Mouse (Mus musculus): ENCODE data around the gene Ssc4d. TPM values are rescaled to one million over a fixed set of nuclear protein-coding genes. Genes with fewer than 3 reads are reported as not detected.

Gene Ssc4d
- polyA plus RNA-seq, 1 experiment from 2014 or later, result 1.7 TPM

DNA sequence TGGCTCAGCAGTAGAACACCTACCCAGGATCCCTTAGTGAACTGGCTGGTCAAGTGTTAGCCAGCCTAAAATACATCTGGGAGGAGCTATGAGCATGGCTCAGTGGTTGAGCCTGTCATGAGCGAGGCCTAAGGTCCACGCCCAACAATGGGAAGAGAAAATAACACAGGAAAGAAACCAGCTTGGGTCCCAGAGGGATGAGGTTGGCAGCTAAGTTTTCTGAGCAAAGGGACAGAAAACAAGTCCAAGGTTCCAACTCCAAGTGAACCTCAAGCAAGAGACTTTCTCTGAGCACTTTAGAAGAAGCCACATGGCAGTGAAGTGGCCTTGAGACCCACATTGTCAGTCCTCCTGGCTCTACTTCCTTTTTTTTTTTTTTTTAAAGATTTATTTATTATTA lies 22.7 kb downstream of the Ssc4d start:
- 94% methylated on average over 2 of the region's 2 CpGs for WGBS
- Histone ChIP-seq H3K36me3 (no peaks in the 10 kb centered on the region), H3K4me3 (no peak overlapping the region), H3K4me1 (peaks cover 2% of the 10 kb centered on the region; the same call in 1 of the 2 replicates), H3K27me3 (ENCODE audit: low read depth, poor library complexity, severe bottlenecking) (no peaks in the 10 kb centered on the region), H3K27ac (replicated peaks) (no peak overlapping the region), H3K9me3 (replicated peaks) (no peaks in the 10 kb centered on the region)
- DNase-seq (ENCODE audit: low spot score), result no peak

DNA sequence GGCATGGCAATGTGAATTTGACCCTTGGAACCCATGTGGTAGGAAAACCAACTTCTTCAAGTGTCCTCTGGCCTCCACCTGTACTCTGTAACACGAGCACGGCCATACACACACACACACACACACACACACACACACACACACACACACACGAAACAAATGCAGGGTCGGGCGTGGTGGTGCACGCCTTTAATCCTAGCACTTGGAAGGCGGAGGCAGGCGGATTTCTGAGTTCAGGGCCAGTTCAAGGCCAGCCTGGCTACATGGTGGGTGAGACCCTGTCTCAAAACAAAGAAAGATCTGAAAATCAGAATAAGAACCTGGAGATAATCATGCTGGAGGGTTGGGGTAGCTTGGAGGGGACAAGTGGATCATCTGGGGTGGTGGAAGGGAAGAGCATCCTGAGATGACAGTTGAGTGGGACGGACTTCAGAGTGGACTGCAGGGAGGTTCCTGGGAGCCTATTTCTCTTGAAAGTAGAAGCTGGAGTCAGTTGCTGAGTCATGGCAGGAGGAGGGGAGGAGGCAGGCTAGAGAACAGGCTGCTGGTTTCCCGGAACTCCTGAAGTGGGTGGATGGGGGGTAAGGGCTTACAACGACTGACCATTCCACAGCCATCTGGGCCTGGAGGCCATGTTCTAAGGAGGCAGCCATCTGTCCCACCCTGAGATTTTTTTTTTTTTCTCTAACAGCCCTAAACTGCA lies 23.5 kb downstream of the Ssc4d start:
- Histone ChIP-seq H3K4me1 (peaks cover 9% of the 10 kb centered on the region), H3K27me3 (ENCODE audit: low read depth, poor library complexity, severe bottlenecking) (no peaks in the 10 kb centered on the region), H3K27ac (replicated peaks) (no peak overlapping the region), H3K9me3 (replicated peaks) (no peaks in the 10 kb centered on the region), H3K4me3 (no peak overlapping the region), H3K36me3 (no peaks in the 10 kb centered on the region)
- DNase-seq (ENCODE audit: low spot score), result no peak
- 87% methylated on average over 11 of the region's 11 CpGs for WGBS

DNA sequence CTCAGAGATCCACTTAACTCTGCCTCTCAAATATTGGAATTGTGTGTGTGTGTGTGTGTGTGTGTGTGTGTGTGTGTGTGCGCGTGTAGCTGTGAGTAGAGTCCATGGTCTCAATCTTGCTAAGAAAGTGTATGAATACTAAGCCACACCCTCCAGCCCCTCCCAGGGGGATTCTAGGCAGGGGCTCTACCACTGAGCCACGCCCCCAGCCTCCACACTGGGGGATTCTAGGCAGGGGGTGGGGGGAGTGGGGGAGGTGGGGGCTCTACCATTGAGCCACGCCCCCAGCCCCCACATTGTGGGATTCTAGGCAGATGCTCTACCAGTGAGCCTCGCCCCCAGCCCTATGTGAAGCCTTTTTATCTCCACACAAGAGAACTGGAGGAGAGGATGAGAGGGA lies 27.7 kb downstream of the Ssc4d start:
- no peak overlapping the region for H3K4me3 ChIP-seq
- WGBS, result 84% methylated on average over 5 of the region's 5 CpGs
- peaks cover 11% of the 10 kb centered on the region for H3K4me1 ChIP-seq
- no peaks in the 10 kb centered on the region for H3K36me3 ChIP-seq
- no peak for DNase-seq (ENCODE audit: low spot score)
- no peak overlapping the region for H3K27ac ChIP-seq (replicated peaks)
- no peaks in the 10 kb centered on the region for H3K9me3 ChIP-seq (replicated peaks)
- H3K27me3 ChIP-seq (ENCODE audit: low read depth, poor library complexity, severe bottlenecking), result no peaks in the 10 kb centered on the region

DNA sequence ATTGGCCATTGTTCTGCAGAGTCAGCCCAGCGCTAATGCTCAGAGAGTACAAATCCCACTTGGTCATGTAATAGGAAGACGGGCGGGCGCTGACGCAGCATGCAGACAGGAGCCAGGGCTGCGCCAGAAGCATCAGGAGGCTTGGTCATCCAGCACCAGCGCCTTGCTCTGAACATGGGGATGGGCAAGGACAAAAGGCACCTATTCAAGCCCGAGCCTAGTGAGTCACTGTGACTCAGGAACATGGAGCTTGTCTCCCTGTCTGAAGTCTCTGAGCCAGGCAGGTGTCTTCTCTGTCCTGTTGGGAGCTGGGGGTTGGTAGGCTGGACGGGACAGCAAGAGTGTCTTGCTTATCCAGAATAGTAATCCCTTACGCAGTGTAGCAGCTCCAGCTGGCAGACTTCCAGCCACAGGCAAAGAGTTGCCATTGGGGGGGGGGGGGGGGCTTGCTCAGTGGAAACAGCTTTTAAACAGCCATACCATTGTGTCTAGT lies 28.4 kb downstream of the Ssc4d start:
- 0 out of 2 replicates have a peak overlapping the region, but pooled peaks have one; percentile 23 for H3K27ac ChIP-seq (replicated peaks)
- H3K27me3 ChIP-seq (ENCODE audit: low read depth, poor library complexity, severe bottlenecking), result no peaks in the 10 kb centered on the region
- no peak for DNase-seq (ENCODE audit: low spot score)
- no peak overlapping the region for H3K4me3 ChIP-seq
- WGBS, result 73% methylated on average over 10 of the region's 10 CpGs
- peaks cover 11% of the 10 kb centered on the region for H3K4me1 ChIP-seq
- no peaks in the 10 kb centered on the region for H3K36me3 ChIP-seq
- H3K9me3 ChIP-seq (replicated peaks), result no peaks in the 10 kb centered on the region

DNA sequence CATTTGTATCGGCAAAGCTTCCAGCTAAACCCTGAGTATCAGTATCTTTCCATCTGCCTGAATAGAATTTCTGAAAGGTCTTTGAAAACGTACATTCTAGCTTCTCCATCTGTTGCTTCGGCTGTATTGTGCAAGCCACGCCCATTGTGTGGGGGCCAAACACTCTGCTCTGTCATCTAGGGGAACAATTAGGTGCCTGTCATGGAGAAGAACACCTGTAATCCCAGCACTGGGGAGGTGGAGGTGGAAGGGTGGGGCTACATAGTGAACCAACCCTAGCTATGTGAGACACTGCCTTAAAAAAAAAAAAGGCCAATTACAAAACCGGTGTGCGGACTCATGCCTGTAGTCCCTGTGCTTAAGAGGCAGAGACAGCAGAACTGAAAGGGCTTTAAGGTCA lies 31.6 kb downstream of the Ssc4d start:
- 83% methylated on average over 6 of the region's 6 CpGs for WGBS
- Histone ChIP-seq H3K9me3 (replicated peaks) (no peaks in the 10 kb centered on the region), H3K36me3 (no peaks in the 10 kb centered on the region), H3K4me3 (no peak overlapping the region), H3K27me3 (ENCODE audit: low read depth, poor library complexity, severe bottlenecking) (no peaks in the 10 kb centered on the region), H3K27ac (replicated peaks) (no peak overlapping the region), H3K4me1 (peaks cover 16% of the 10 kb centered on the region)
- DNase-seq (ENCODE audit: low spot score), result no peak

DNA sequence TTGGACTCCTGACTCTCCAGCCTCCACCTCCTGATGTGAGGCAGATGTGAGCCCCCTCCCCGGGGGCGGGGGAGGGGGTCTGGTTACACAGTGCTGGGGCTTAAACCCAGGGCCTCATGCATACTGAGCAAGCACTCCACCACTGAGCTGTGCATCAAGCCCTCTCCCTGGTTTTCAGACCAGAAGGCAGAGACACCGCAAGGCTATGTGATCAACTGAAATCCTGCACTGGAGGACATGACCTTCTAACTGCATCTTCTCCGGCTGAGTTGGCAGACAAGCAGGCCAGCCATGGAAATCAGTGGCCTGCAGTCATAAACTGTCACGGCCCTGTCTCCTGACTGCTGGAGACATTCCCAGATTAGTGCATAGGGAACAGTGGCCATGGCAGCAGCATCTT lies 33.7 kb downstream of the Ssc4d start:
- WGBS, result 60% methylated on average over 5 of the region's 5 CpGs
- peaks cover 5% of the 10 kb centered on the region; the same call in 1 of the 2 replicates for H3K4me1 ChIP-seq
- no peak overlapping the region for H3K27ac ChIP-seq (replicated peaks)
- no peaks in the 10 kb centered on the region for H3K9me3 ChIP-seq (replicated peaks)
- H3K36me3 ChIP-seq, result no peaks in the 10 kb centered on the region
- H3K27me3 ChIP-seq (ENCODE audit: low read depth, poor library complexity, severe bottlenecking), result no peaks in the 10 kb centered on the region
- H3K4me3 ChIP-seq, result no peak overlapping the region
- no peak for DNase-seq (ENCODE audit: low spot score)

DNA sequence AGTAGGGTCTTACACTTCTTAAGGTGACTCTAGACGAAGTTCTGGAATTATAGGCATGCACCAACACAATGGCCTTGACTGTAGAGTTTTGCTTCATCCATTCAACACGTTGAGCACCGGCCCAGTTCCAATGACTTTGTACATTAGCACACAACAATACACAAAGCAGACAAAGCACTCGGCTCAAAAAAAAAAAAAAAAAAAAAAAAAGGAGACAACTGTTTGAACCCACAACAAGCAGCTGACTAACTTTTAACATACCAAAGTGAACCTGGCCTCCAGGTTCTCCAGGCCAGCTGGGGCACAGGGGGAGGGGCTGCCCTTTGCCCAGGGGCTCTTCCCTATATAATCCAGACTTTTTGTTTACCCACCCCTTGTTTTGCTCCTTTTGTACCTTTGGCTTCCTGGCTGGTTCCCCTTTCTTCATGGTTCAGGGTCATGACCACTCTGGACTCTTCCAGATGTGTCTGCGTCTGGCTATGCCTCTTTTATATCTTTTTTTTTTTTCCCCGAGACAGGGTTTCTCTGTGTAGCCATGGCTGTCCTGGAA lies 38.6 kb downstream of the Ssc4d start:
- Histone ChIP-seq H3K27ac (replicated peaks) (peak overlapping the region; percentile 97), H3K4me3 (no peak overlapping the region)

DNA sequence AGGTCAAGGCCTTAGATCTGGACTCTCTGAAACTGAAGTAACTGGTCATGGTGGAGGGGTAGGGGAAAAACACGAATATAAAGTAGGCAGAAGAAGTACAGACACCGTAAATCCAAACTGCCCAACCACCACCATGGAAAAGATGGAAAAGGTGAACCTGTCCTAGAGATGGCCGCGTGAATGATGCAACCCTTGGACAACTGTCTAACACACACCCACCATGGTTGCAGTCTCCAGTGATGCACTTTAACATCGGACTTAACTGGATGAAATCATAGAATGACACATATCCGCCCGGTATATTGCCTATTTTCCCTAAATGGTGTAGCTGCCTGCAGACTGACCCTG lies 39.2 kb downstream of the Ssc4d start:
- peak overlapping the region; percentile 95 for H3K4me3 ChIP-seq
- H3K4me1 ChIP-seq, result peaks cover 26% of the 10 kb centered on the region
- H3K9me3 ChIP-seq (replicated peaks), result no peaks in the 10 kb centered on the region
- WGBS, result 50% methylated on average over 7 of the region's 7 CpGs
- DNase-seq (ENCODE audit: low spot score), result no peak
- peaks cover 24% of the 10 kb centered on the region for H3K36me3 ChIP-seq
- H3K27me3 ChIP-seq (ENCODE audit: low read depth, poor library complexity, severe bottlenecking), result no peaks in the 10 kb centered on the region
- peak overlapping the region; percentile 97 for H3K27ac ChIP-seq (replicated peaks)

More for the DNA sequence above, 38.6 kb downstream of the Ssc4d start:
- H3K27me3 ChIP-seq (ENCODE audit: low read depth, poor library complexity, severe bottlenecking), result no peaks in the 10 kb centered on the region
- H3K4me1 ChIP-seq, result peaks cover 29% of the 10 kb centered on the region
- WGBS, result 86% methylated on average over 6 of the region's 6 CpGs
- no peaks in the 10 kb centered on the region for H3K9me3 ChIP-seq (replicated peaks)
- no peak for DNase-seq (ENCODE audit: low spot score)
- H3K36me3 ChIP-seq, result peaks cover 19% of the 10 kb centered on the region

DNA sequence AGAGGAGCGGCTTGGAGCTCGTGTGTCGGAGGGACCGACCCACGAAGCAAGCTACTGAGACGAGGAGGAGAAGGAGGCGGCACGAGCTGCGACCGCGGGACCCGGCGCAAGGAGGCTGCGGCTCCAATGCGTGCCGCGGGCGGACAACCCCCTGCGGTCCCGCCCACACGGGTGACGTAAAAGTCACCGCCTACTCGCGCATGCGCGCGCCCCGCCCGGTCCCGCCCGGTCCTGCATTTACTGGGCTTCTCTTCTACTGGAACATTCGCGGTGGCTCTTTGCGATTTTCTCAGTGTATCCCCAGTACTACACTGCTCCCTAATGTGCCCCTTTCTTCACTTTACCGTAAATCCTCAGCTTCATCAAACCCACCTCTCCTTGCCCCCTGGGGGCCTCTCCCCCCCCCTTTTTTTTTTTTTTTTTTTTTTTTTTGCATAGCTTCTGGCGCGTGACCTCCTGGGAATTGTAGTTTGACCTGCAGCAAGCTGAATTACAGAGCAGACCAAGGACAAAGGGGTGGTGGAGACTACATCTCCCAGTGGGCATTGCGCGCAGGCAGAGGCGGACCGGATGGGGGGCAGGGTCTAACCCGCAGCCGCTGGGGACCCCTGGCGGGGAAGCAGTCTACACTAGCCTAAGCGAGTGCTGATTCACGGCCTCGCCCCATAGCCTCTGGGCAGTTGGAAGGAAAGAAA lies 39.7 kb downstream of the Ssc4d start, which contains the start of gene Ywhag:
Gene Ywhag, minus strand, starts transcription at position 136 of the 695 bp plus-strand sequence.
- Histone ChIP-seq H3K4me3 (peak within 1 kb of the TSS; percentile 95), H3K27me3 (ENCODE audit: low read depth, poor library complexity, severe bottlenecking) (no peaks in the 10 kb centered on the region), H3K27ac (replicated peaks) (peak within 1 kb of the TSS; percentile 97), H3K9me3 (replicated peaks) (no peaks in the 10 kb centered on the region), H3K36me3 (peaks cover 29% of the 10 kb centered on the region), H3K4me1 (peaks cover 26% of the 10 kb centered on the region)
- peak; percentile 97 for DNase-seq (ENCODE audit: low spot score)
- under 1% methylated on average over 48 of the region's 48 CpGs for WGBS

DNA sequence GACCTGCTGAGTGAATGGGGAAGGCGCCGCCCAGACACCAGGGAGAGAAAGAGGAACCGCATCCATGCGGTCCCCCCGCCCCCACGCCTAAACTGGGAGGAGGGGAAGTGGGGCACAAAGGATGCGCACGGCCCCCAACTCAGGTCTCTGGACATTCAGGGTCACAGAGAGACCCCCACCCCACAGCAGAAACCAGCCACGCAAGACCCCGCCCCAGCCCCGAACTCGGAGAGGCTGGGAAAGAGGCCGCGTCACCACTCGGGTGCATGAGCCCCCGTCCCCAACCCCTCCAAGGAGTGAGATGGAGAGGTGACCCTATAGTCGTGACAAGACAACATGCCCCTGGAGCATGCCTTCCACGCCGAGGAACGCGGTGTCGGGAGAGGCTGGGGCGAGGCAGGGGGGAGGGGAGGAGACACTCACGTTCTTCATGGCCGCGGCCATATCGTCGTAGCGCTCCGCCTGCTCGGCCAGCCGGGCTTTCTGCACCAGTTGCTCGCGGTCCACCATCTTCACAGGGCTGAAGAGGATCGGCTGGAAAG lies 40.4 kb downstream of the Ssc4d start:
- peaks cover 36% of the 10 kb centered on the region for H3K36me3 ChIP-seq
- DNase-seq (ENCODE audit: low spot score), result no peak

DNA sequence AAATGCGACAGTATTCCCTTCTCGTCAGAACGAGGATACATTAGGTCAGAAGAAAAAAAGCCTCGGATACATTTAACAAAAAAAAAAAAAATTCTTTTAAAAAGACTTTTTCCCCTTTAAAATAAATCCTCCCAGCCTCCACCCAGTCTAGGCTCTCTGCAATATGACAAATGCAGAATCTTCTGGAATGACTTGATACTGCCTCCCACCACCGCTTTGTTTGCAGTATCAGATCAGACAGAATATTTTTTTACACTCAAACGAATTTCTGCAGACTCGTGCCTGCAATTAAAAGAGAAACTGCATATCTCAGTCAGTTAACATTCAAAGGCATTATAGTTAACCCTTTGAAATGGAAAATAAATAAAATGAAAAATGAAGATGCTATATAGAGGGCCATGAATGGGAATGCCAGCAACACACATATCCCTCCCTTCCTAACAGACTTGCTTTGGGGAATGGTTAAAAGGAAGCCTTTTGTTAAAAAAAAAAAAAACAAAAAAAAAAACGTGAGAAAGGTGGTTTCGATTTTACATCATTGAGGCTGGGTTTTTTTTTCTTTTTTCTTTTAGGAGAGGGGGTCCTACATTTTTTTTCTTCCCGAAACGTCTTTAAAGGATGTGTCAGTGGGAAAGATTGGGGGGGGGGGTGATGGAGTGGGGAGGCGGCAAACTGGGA lies 41.0 kb downstream of the Ssc4d start:
- peaks cover 42% of the 10 kb centered on the region for H3K36me3 ChIP-seq
- no peaks in the 10 kb centered on the region for H3K9me3 ChIP-seq (replicated peaks)
- no peak for DNase-seq (ENCODE audit: low spot score)
- peak overlapping the region; percentile 97 for H3K27ac ChIP-seq (replicated peaks)
- H3K4me1 ChIP-seq, result peaks cover 26% of the 10 kb centered on the region
- WGBS, result 22% methylated on average over 12 of the region's 12 CpGs
- peak overlapping the region; percentile 95 for H3K4me3 ChIP-seq
- no peaks in the 10 kb centered on the region for H3K27me3 ChIP-seq (ENCODE audit: low read depth, poor library complexity, severe bottlenecking)

More for the DNA sequence above, 40.4 kb downstream of the Ssc4d start:
- Histone ChIP-seq H3K27ac (replicated peaks) (peak overlapping the region; percentile 97), H3K4me1 (peaks cover 26% of the 10 kb centered on the region), H3K9me3 (replicated peaks) (no peaks in the 10 kb centered on the region), H3K4me3 (peak overlapping the region; percentile 95), H3K27me3 (ENCODE audit: low read depth, poor library complexity, severe bottlenecking) (no peaks in the 10 kb centered on the region)
- 0% methylated on average over 34 of the region's 35 CpGs for WGBS

DNA sequence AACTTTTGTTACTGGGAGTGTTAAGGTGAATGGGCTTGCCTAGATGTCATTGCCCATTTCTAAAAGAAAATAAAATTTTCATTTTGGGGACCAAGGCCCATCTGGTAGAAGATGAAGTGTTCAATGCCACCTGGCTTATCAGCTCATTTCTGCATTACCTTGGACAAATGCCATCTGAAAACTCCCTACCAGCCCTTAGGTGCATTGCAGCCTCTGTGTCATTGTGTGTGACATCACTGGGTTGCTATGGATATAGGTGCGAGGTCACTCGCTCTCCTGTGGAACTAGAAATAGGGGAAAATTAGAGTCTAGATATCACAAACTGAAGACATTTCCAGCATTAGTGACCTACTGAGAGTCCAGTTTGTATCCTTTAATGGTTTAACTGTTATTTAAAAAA lies 42.0 kb downstream of the Ssc4d start:
- no peak overlapping the region for H3K27ac ChIP-seq (replicated peaks)
- no peaks in the 10 kb centered on the region for H3K27me3 ChIP-seq (ENCODE audit: low read depth, poor library complexity, severe bottlenecking)
- no peak for DNase-seq (ENCODE audit: low spot score)
- H3K4me3 ChIP-seq, result peak overlapping the region; percentile 95
- H3K4me1 ChIP-seq, result peaks cover 26% of the 10 kb centered on the region
- WGBS, result 87% methylated on average over 2 of the region's 2 CpGs
- peaks cover 52% of the 10 kb centered on the region for H3K36me3 ChIP-seq
- H3K9me3 ChIP-seq (replicated peaks), result no peaks in the 10 kb centered on the region

All from midbrain, embryonic 10.5 days (tissue).